In the genomic region with DNA sequence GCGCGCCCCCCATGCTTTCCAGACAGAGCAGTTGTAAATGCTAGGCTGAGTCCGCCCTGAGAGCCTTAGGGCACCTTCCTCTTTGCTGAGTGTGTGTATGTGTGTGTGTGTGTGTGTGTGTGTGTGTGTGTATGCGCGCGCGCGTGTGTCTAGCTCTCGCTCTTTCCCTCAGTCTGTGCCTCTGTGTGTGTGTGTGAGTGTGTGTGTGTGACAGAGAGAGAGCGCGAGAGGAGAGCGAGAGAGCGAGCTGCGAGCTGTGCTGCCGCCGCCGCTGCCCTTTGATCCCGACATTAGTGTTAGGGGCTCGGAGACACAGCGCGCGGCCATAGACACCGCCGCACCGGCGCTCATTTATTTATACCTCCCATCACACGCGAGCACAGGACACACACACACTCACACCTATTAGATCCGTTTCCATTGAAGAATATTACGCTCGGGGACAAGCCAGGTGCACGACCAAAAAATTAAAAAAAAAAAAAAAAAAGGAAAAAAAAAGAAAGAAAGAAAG, we compare ENCODE assay signal across 8 mouse cellular contexts. TPM values are rescaled to one million over a fixed set of nuclear protein-coding genes. Genes with fewer than 3 reads are reported as not detected.
A peak's percentile ranks its signal among the peaks of the same experiment; 100 is the strongest.
DNase-seq lines count a peak whose midpoint lies in the region; ATAC-seq and TF ChIP-seq lines count a peak whose summit lies in the region.

Zfp827 (plus strand) TSS at position 461 of the 511 bp plus-strand sequence.

- H3K4me3 ChIP-seq in ES-Bruce4 (ENCODE audit: low read depth, low read length), result peak within 1 kb of the TSS; percentile 88
- peak within 1 kb of the TSS; percentile 64 for H3K4me3 ChIP-seq in forebrain, postnatal 0 days (ENCODE audit: low read depth, low read length)
- H3K4me3 ChIP-seq in lung, embryonic 14.5 days (ENCODE audit: low read depth, low read length), result peak within 1 kb of the TSS; percentile 90

- no peak for TF ChIP-seq CTCF in ES-Bruce4 (IDR thresholded peaks at IDR 0.05; ENCODE audit: low read depth, low read length)
- no peak for TF ChIP-seq CTCF in forebrain, postnatal 0 days (IDR thresholded peaks at IDR 0.05; ENCODE audit: low read depth)
- TF ChIP-seq CTCF in lung, embryonic 14.5 days (IDR thresholded peaks at IDR 0.05; ENCODE audit: low read depth), result no peak

- peaks cover 2% of the 10 kb centered on the region; the same call in 1 of the 2 replicates for H3K9me3 ChIP-seq in ES-Bruce4 (replicated peaks; ENCODE audit: control insufficient read depth, insufficient read depth, low read length, poor library complexity, severe bottlenecking)
- H3K9me3 ChIP-seq in forebrain, postnatal 0 days (ENCODE audit: low read length), result no peaks in the 10 kb centered on the region
- no peaks in the 10 kb centered on the region for H3K9me3 ChIP-seq in lung, embryonic 14.5 days (ENCODE audit: low read depth, low read length)

- peak within 1 kb of the TSS; percentile 12 for H3K27ac ChIP-seq in ES-Bruce4 (ENCODE audit: insufficient read depth, low read length)
- peak within 1 kb of the TSS; percentile 93 for H3K27ac ChIP-seq in forebrain, postnatal 0 days (ENCODE audit: low read depth, low read length)
- peak within 1 kb of the TSS; percentile 100 for H3K27ac ChIP-seq in lung, embryonic 14.5 days (ENCODE audit: low read depth)

- no peaks in the 10 kb centered on the region for H3K36me3 ChIP-seq in ES-Bruce4 (ENCODE audit: control insufficient read depth, insufficient read depth, low read length, poor library complexity, severe bottlenecking)
- H3K36me3 ChIP-seq in forebrain, postnatal 0 days (ENCODE audit: insufficient read depth), result no peaks in the 10 kb centered on the region
- H3K36me3 ChIP-seq in lung, embryonic 14.5 days (ENCODE audit: insufficient read depth), result no peaks in the 10 kb centered on the region

- WGBS in forebrain, postnatal 0 days, result 1% methylated on average over 31 of the region's 32 CpGs
- under 1% methylated on average over 32 of the region's 32 CpGs for WGBS in lung, embryonic 14.5 days

- H3K4me1 ChIP-seq in ES-Bruce4 (ENCODE audit: control insufficient read depth, insufficient read depth, low read length), result no peaks in the 10 kb centered on the region
- H3K4me1 ChIP-seq in forebrain, postnatal 0 days (ENCODE audit: insufficient read depth), result no peaks in the 10 kb centered on the region
- peaks cover 11% of the 10 kb centered on the region for H3K4me1 ChIP-seq in lung, embryonic 14.5 days (ENCODE audit: insufficient read depth)

- peak within 1 kb of the TSS; percentile 99 for H3K9ac ChIP-seq in ES-Bruce4 (ENCODE audit: low read depth, poor library complexity, severe bottlenecking)
- H3K9ac ChIP-seq in forebrain, postnatal 0 days, result peak within 1 kb of the TSS; percentile 88
- H3K9ac ChIP-seq in lung, embryonic 14.5 days, result peak within 1 kb of the TSS; percentile 99

- intact Hi-C loops in heart, postnatal 36 days (cut with DNase I), result loop anchor here (2.0 to 10.0 kb wide), 5 partner anchors 57 to 607 kb away; partner anchors contain the start of genes Mmaa and Otud4

- TF ChIP-seq EP300 in ES-Bruce4 (IDR thresholded peaks at IDR 0.05; ENCODE audit: insufficient read depth, low read depth, low read length), result 0 out of 2 replicates have a peak, but pooled peaks have one; percentile 65

- no peaks in the 10 kb centered on the region for H3K27me3 ChIP-seq in ES-Bruce4 (ENCODE audit: control insufficient read depth, insufficient read depth, low read length, poor library complexity, severe bottlenecking)
- H3K27me3 ChIP-seq in forebrain, postnatal 0 days (ENCODE audit: insufficient read depth, low read length), result no peaks in the 10 kb centered on the region
- no peaks in the 10 kb centered on the region for H3K27me3 ChIP-seq in lung, embryonic 14.5 days (ENCODE audit: insufficient read depth, low read length)

- peak within 1 kb of the TSS; percentile 76 for H3K4me2 ChIP-seq in forebrain, postnatal 0 days (ENCODE audit: low read depth)
- H3K4me2 ChIP-seq in lung, embryonic 14.5 days, result peak within 1 kb of the TSS; percentile 77

- TF ChIP-seq POLR2A in ES-Bruce4 (IDR thresholded peaks at IDR 0.05; ENCODE audit: insufficient read depth, low read length), result peak; percentile 40

- peak; percentile 59 for ATAC-seq in forebrain, postnatal 0 days
- peak; percentile 45 for ATAC-seq in lung, embryonic 14.5 days (ENCODE audit: insufficient read depth)
- peak; percentile 60 for ATAC-seq in neutrophil, adult 5-6 weeks (ENCODE audit: extremely low read depth, insufficient number of reproducible peaks, low FRiP score, poor library complexity, severe bottlenecking)

- peak; percentile 64 for DNase-seq in cerebellum, adult 11 months
- peak; percentile 85 for DNase-seq in forebrain, postnatal 0 days
- DNase-seq in heart, postnatal 36 days, result peak; percentile 74 to 78
- peak; percentile 61 to 63 for DNase-seq in layer of hippocampus, adult 8-10 months (ENCODE audit: low spot score in 2 of 2)
- DNase-seq in lung, embryonic 14.5 days, result peak; percentile 88
- peak; percentile 71 for DNase-seq in testis, postnatal 14 days (ENCODE audit: low spot score)

RNA-seq across cellular contexts. Expression of gene Zfp827, which starts in this region (rescaled TPM):
- polyA plus RNA-seq in ES-Bruce4 (2011; ENCODE audit: insufficient read depth, insufficient read length, low read depth, missing spikeins), result 3.5 and 4.0 TPM in 2 replicates
- total RNA-seq in forebrain, postnatal 0 days (2014; rRNA removed), result 22.5 and 23.3 TPM in 2 replicates
- polyA plus RNA-seq in forebrain, postnatal 0 days (2015; fragmentation: Nextera tagmentation; extraction: Ambion mirVana), result 4.5 and 6.1 TPM in 2 replicates
- 10 to 100 TPM in 1 of 2 experiments, 1 to 10 TPM in 1; 10.0 to 17.2 TPM for total RNA-seq in heart, postnatal 36 days (2021)
- 10 to 100 TPM; 30.4 to 33.4 (median 32.7) TPM for total RNA-seq in layer of hippocampus, adult 8-10 months (2022)
- polyA plus RNA-seq in lung, embryonic 14.5 days (2014; fragmentation: Nextera tagmentation; extraction: Ambion mirVana), result 9.5 and 10.1 TPM in 2 replicates
- total RNA-seq in neutrophil, adult 5-6 weeks (2017), result 3.8 and 4.1 TPM in 2 replicates

Comparison
In these comparisons a context has a peak if more than half of its experiments do, and no peak if none do; other contexts are left out.
1. Peak in every context shown above with its lines: DNase-seq, ATAC-seq, H3K4me3 ChIP-seq and H3K27ac ChIP-seq.
2. H3K27ac ChIP-seq: peak in every context shown above with its lines; median percentile 100 in lung, embryonic 14.5 days; 93 in forebrain, postnatal 0 days; 12 in ES-Bruce4.